Mouse (Mus musculus) MEL (cell line): ENCODE data around the gene Mad2l1bp. TPM values are rescaled to one million over a fixed set of nuclear protein-coding genes. Genes with fewer than 3 reads are reported as not detected.
A peak's percentile ranks its signal among the peaks of the same experiment; 100 is the strongest.

ENCODE experiments used
- DNase-seq: peaks from one replicate; pipeline ENCODE4 v3.0.0; 2011; ENCODE audit warnings: low read depth, low spot score
- H3K27ac ChIP-seq: 2 replicates; pipeline ENCODE4 v1.5.1; 2012; ENCODE audit warnings: low read depth, mild to moderate bottlenecking, control low read depth, low read length, moderate library complexity; ENCODE audit not compliant: control insufficient read depth
- H3K27me3 ChIP-seq, 2 experiments: fragments of 150-350 bp in 1 of 2; sonication (generic) in 1 of 2; 2 replicates each; pipeline ENCODE4 v1.6.1; 2012; ENCODE audit warnings: low read length in 2 of 2, mild to moderate bottlenecking in 2 of 2, improper control_type of control experiment in 1 of 2, moderate library complexity in 1 of 2; ENCODE audit not compliant: insufficient read depth in 2 of 2, control insufficient read depth in 1 of 2
- H3K36me3 ChIP-seq, 2 experiments: 2 replicates each; pipeline ENCODE4 v1.6.1; 2012 to 2014; ENCODE audit warnings: low read length in 2 of 2, improper control_type of control experiment in 1 of 2, inconsistent platforms in 1 of 2, mild to moderate bottlenecking in 1 of 2; ENCODE audit not compliant: insufficient read depth in 2 of 2, control insufficient read depth in 1 of 2
- H3K4me1 ChIP-seq, 2 experiments: fragments of 150-350 bp in 1 of 2; sonication (generic) in 1 of 2; 2 replicates each; pipeline ENCODE4 v1.6.1; 2012; ENCODE audit warnings: low read length in 2 of 2, improper control_type of control experiment in 1 of 2, mild to moderate bottlenecking in 1 of 2; ENCODE audit not compliant: insufficient read depth in 2 of 2, control insufficient read depth in 1 of 2
- H3K4me3 ChIP-seq, 2 experiments: fragments of 150-350 bp in 1 of 2; sonication (generic) in 1 of 2; 2 replicates each; pipeline ENCODE4 v1.5.1; 2012; ENCODE audit warnings: low read depth in 2 of 2, low read length in 2 of 2, mild to moderate bottlenecking in 2 of 2, moderate library complexity in 2 of 2, control low read depth in 1 of 2, improper control_type of control experiment in 1 of 2; ENCODE audit not compliant: control insufficient read depth in 1 of 2, insufficient read depth in 1 of 2
- H3K79me2 ChIP-seq: 2 replicates; pipeline ENCODE4 v1.6.1; 2012; ENCODE audit warnings: mild to moderate bottlenecking, low read length, moderate library complexity; ENCODE audit not compliant: control insufficient read depth, poor library complexity, insufficient read depth
- H3K9ac ChIP-seq: 2 replicates; pipeline ENCODE4 v1.6.1; 2012; ENCODE audit warnings: low read depth, mild to moderate bottlenecking, control low read depth, low read length, moderate library complexity; ENCODE audit not compliant: control insufficient read depth, poor library complexity, severe bottlenecking
- H3K9me3 ChIP-seq: fragments of 150-350 bp; sonication (generic); replicated peaks from 2 replicates; pipeline ENCODE4 v1.6.1; 2012; ENCODE audit warnings: mild to moderate bottlenecking, low read length, improper control_type of control experiment, moderate library complexity; ENCODE audit not compliant: insufficient read depth
- CHD2 ChIP-seq: IDR thresholded peaks from 2 replicates; pipeline ENCODE4 v1.6.1; 2011; ENCODE audit warnings: low read length, improper control_type of control experiment
- CTCF ChIP-seq, 3 experiments: IDR thresholded peaks in 2 of 3; conservative IDR thresholded peaks in 1 of 3; 2 replicates each; pipeline ENCODE4 v1.5.1; 2011 to 2012; ENCODE audit warnings: low read length in 3 of 3, low read depth in 2 of 3, mild to moderate bottlenecking in 2 of 3, improper control_type of control experiment in 1 of 3, inconsistent platforms in 1 of 3, mixed read lengths in 1 of 3, moderate library complexity in 1 of 3; ENCODE audit not compliant: control insufficient read depth in 1 of 3, insufficient read depth in 1 of 3, poor library complexity in 1 of 3, severe bottlenecking in 1 of 3
- E2F4 ChIP-seq: IDR thresholded peaks from 2 replicates; pipeline ENCODE4 v1.6.1; 2011; ENCODE audit warnings: low read depth, low read length, improper control_type of control experiment, borderline replicate concordance
- ELF1 ChIP-seq: IDR thresholded peaks from 2 replicates; pipeline ENCODE4 v1.6.1; 2014; ENCODE audit warnings: low read depth, mild to moderate bottlenecking, inconsistent platforms, low read length, improper control_type of control experiment, moderate library complexity
- EP300 ChIP-seq, 2 experiments: IDR thresholded peaks; 2 replicates each; pipeline ENCODE4 v1.6.1; 2011; ENCODE audit warnings: improper control_type of control experiment in 2 of 2, low read length in 2 of 2, low read depth in 1 of 2, mild to moderate bottlenecking in 1 of 2
- ETS1 ChIP-seq: IDR thresholded peaks from 2 replicates; pipeline ENCODE4 v1.6.1; 2012; ENCODE audit warnings: low read depth, mild to moderate bottlenecking, inconsistent platforms, low read length, improper control_type of control experiment, moderate library complexity
- GABPA ChIP-seq: IDR thresholded peaks from 2 replicates; pipeline ENCODE4 v1.6.1; 2012; ENCODE audit warnings: low read depth, mild to moderate bottlenecking, inconsistent platforms, low read length, improper control_type of control experiment, moderate library complexity
- GATA1 ChIP-seq: IDR thresholded peaks from 2 replicates; pipeline ENCODE4 v1.6.1; 2011; ENCODE audit warnings: low read depth, low read length, improper control_type of control experiment
- HCFC1 ChIP-seq: IDR thresholded peaks from 2 replicates; pipeline ENCODE4 v1.6.1; 2012; ENCODE audit warnings: low read depth, mild to moderate bottlenecking, inconsistent platforms, low read length, improper control_type of control experiment, moderate library complexity
- JUND ChIP-seq: IDR thresholded peaks from 2 replicates; pipeline ENCODE4 v1.6.1; 2011; ENCODE audit warnings: low read depth, mild to moderate bottlenecking, improper control_type of control experiment, low read length
- KAT2A ChIP-seq: conservative IDR thresholded peaks from 2 replicates; pipeline ENCODE4 v1.6.1; 2012; ENCODE audit warnings: low read depth, low read length, improper control_type of control experiment, inconsistent platforms
- MAFK ChIP-seq: IDR thresholded peaks from 2 replicates; pipeline ENCODE4 v1.6.1; 2011; ENCODE audit warnings: low read depth, mild to moderate bottlenecking, low read length, improper control_type of control experiment, borderline replicate concordance
- MAX ChIP-seq: IDR thresholded peaks from 2 replicates; pipeline ENCODE4 v1.6.1; 2011; ENCODE audit warnings: low read length, improper control_type of control experiment
- MAZ ChIP-seq: IDR thresholded peaks from 2 replicates; pipeline ENCODE4 v1.6.1; 2012; ENCODE audit warnings: low read depth, mild to moderate bottlenecking, inconsistent platforms, low read length, improper control_type of control experiment
- MEF2A ChIP-seq: IDR thresholded peaks from 2 replicates; pipeline ENCODE4 v1.6.1; 2014; ENCODE audit warnings: low read depth, mild to moderate bottlenecking, inconsistent platforms, low read length, improper control_type of control experiment; ENCODE audit not compliant: poor library complexity, insufficient replicate concordance, severe bottlenecking; ENCODE audit errors: extremely low read depth
- MXI1 ChIP-seq: IDR thresholded peaks from 2 replicates; pipeline ENCODE4 v1.6.1; 2011; ENCODE audit warnings: mild to moderate bottlenecking, low read depth, low read length, improper control_type of control experiment
- MYB ChIP-seq: IDR thresholded peaks from 2 replicates; pipeline ENCODE4 v1.6.1; 2011; ENCODE audit warnings: mild to moderate bottlenecking, low read depth, low read length, improper control_type of control experiment
- NELFE ChIP-seq: IDR thresholded peaks from 2 replicates; pipeline ENCODE4 v1.6.1; 2011; ENCODE audit warnings: low read depth, low read length, improper control_type of control experiment
- NRF1 ChIP-seq: IDR thresholded peaks from 2 replicates; pipeline ENCODE4 v1.6.1; 2014; ENCODE audit warnings: low read depth, mild to moderate bottlenecking, inconsistent platforms, low read length, improper control_type of control experiment, moderate library complexity; ENCODE audit not compliant: poor library complexity, insufficient read depth, severe bottlenecking
- POLR2AphosphoS5 ChIP-seq: IDR thresholded peaks from 2 replicates; pipeline ENCODE4 v1.6.1; 2012; ENCODE audit warnings: low read depth, borderline replicate concordance, mild to moderate bottlenecking, inconsistent platforms, low read length, moderate library complexity, mixed read lengths
- RAD21 ChIP-seq: IDR thresholded peaks from 2 replicates; pipeline ENCODE4 v1.6.1; 2011; ENCODE audit warnings: mild to moderate bottlenecking, low read depth, low read length, improper control_type of control experiment
- RCOR1 ChIP-seq: IDR thresholded peaks from 2 replicates; pipeline ENCODE4 v1.6.1; 2012; ENCODE audit warnings: low read depth, mild to moderate bottlenecking, inconsistent platforms, low read length, improper control_type of control experiment
- SMC3 ChIP-seq: IDR thresholded peaks from 2 replicates; pipeline ENCODE4 v1.6.1; 2011; ENCODE audit warnings: low read depth, low read length, improper control_type of control experiment
- TAL1 ChIP-seq: IDR thresholded peaks from 2 replicates; pipeline ENCODE4 v1.6.1; 2012; ENCODE audit warnings: mild to moderate bottlenecking, inconsistent platforms, low read length, moderate library complexity, mixed read lengths
- TBP ChIP-seq: IDR thresholded peaks from 2 replicates; pipeline ENCODE4 v1.8.0; 2011; ENCODE audit warnings: low read depth, low read length, improper control_type of control experiment
- UBTF ChIP-seq: IDR thresholded peaks from 2 replicates; pipeline ENCODE4 v1.6.1; 2012; ENCODE audit warnings: low read depth, mild to moderate bottlenecking, inconsistent platforms, low read length, improper control_type of control experiment, moderate library complexity, borderline replicate concordance; ENCODE audit not compliant: insufficient read depth
- USF1 ChIP-seq: IDR thresholded peaks from 2 replicates; pipeline ENCODE4 v1.6.1; 2014; ENCODE audit warnings: low read depth, mild to moderate bottlenecking, inconsistent platforms, low read length, improper control_type of control experiment, moderate library complexity
- USF2 ChIP-seq, 2 experiments: IDR thresholded peaks; 2 replicates each; pipeline ENCODE4 v1.6.1; 2011 to 2012; ENCODE audit warnings: improper control_type of control experiment in 2 of 2, low read length in 2 of 2, borderline replicate concordance in 1 of 2, inconsistent platforms in 1 of 2, low read depth in 1 of 2, mild to moderate bottlenecking in 1 of 2; ENCODE audit not compliant: insufficient read depth in 1 of 2
- ZC3H11A ChIP-seq: IDR thresholded peaks from 2 replicates; pipeline ENCODE4 v1.6.1; 2012; ENCODE audit warnings: low read depth, mild to moderate bottlenecking, inconsistent platforms, low read length, improper control_type of control experiment
- ZKSCAN1 ChIP-seq: IDR thresholded peaks from 2 replicates; pipeline ENCODE4 v1.6.1; 2012; ENCODE audit warnings: low read depth, mild to moderate bottlenecking, inconsistent platforms, low read length, improper control_type of control experiment, moderate library complexity
- ZMIZ1 ChIP-seq: IDR thresholded peaks from 2 replicates; pipeline ENCODE4 v1.6.1; 2012; ENCODE audit warnings: low read depth, mild to moderate bottlenecking, inconsistent platforms, low read length, improper control_type of control experiment, moderate library complexity
- ZNF384 ChIP-seq: IDR thresholded peaks from 2 replicates; pipeline ENCODE4 v1.6.1; 2012; ENCODE audit warnings: low read depth, mild to moderate bottlenecking, inconsistent platforms, low read length, improper control_type of control experiment
- polyA plus RNA-seq, 2 experiments: library from polyadenylated mRNA; stranded (reverse) in 1 of 2; unstranded in 1 of 2; fragments of >175 nt in 1 of 2; fragments of >200 nt in 1 of 2; gene quantifications; 2 replicates each; pipeline versions ENCODE4 v1.2.1 to v1.2.4; 2012; ENCODE audit warnings: low replicate concordance in 2 of 2, low read depth in 1 of 2; ENCODE audit not compliant: insufficient read length in 2 of 2, insufficient read depth in 1 of 2, missing spikeins in 1 of 2
- total RNA-seq: library from RNA; depleted of rRNA; stranded (reverse); fragments of 300-350 nt; gene quantifications from 2 replicates; pipeline ENCODE4 v1.2.3, GENCODE M21; 2012

Gene Mad2l1bp
- total and polyA plus RNA-seq, 3 experiments = 14.1 to 23.1 TPM; not detected in 1

GRCm38 (mm10) chr17:46152847-46153782 is at the start of gene Mad2l1bp (continued):
- TF ChIP-seq MAFK (no peak), JUND (no peak), HCFC1 (peak; percentile 84), TBP (peak; percentile 97), GABPA (no peak)

GRCm38 (mm10) chr17:46203078-46203477 is 49.7 kb upstream of the Mad2l1bp start:
- H3K9me3 ChIP-seq = no peaks in the 10 kb centered on the region
- no peak for DNase-seq
- peak overlapping the region; percentile 97 for H3K9ac ChIP-seq
- peak overlapping the region; percentile 68 to 97 for H3K4me3 ChIP-seq
- H3K36me3 ChIP-seq = peaks cover 19% of the 10 kb centered on the region in 2 experiments
- peaks cover 7 to 8% of the 10 kb centered on the region in 2 experiments; a peak in 3 of 4 replicates for H3K4me1 ChIP-seq
- H3K27ac ChIP-seq = peak overlapping the region; percentile 86
- H3K79me2 ChIP-seq = peaks cover 45% of the 10 kb centered on the region
- H3K27me3 ChIP-seq = no peaks in the 10 kb centered on the region
- TF ChIP-seq KAT2A (no peak), CHD2 (no peak), MAX (peak; percentile 41), MYB (no peak), CTCF (IDR thresholded peaks at IDR 0.05 in 2 of 3, conservative IDR thresholded peaks at IDR 0.05 in 1 of 3; ENCODE audit: control insufficient read depth in 1 of 3, insufficient read depth in 1 of 3, low read depth in 2 of 3, low read length in 3 of 3, poor library complexity in 1 of 3, severe bottlenecking in 1 of 3) (no peak), TBP (no peak), ZNF384 (no peak), USF2 (IDR thresholded peaks at IDR 0.05; ENCODE audit: borderline replicate concordance in 1 of 2, insufficient read depth in 1 of 2, low read depth in 1 of 2, low read length in 2 of 2) (no peak), MAFK (no peak), ZMIZ1 (no peak), ETS1 (no peak), NELFE (no peak), HCFC1 (no peak), JUND (no peak), UBTF (0 out of 2 replicates have a peak, but pooled peaks have one; percentile 14), MXI1 (peak; percentile 88), MAZ (no peak), USF1 (no peak), GATA1 (no peak), NRF1 (no peak), E2F4 (no peak), RCOR1 (no peak), TAL1 (no peak), ZKSCAN1 (no peak), SMC3 (0 out of 2 replicates have a peak, but pooled peaks have one; percentile 10), POLR2AphosphoS5 (no peak), GABPA (no peak), ELF1 (no peak), EP300 (IDR thresholded peaks at IDR 0.05; ENCODE audit: low read depth in 1 of 2, low read length in 2 of 2) (peak in 1 of 2 experiments; percentile 12; a peak in 1 of 4 replicates), ZC3H11A (no peak), RAD21 (no peak), MEF2A (no peak)
